Mouse (Mus musculus): ENCODE results near the gene Rab4a. TPM values are rescaled to one million over a fixed set of nuclear protein-coding genes. Genes with fewer than 3 reads are reported as not detected.

The Rab4a gene
- polyA plus RNA-seq, 1 experiment from 2014 or later = 68.9 TPM

DNA sequence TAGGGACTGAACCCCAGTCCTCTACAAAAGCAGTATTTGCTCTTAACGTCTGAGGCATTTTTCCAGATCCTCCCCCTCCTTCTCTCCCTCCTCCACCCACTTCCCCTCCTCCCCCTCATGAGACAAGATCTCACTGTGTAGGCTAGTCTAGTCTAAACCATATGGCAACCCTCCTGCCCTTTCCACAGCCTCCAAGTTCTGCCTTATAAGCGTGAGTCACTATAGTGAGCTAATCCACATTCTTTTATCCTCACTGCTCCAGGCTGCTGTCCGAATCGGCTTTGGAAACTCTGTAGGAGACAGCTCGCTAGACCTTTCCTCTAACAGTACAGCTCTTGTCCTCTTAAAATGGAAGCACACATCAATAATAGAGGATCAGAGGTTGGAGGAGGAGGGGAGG, 61.2 kb downstream of the Rab4a start:
- Histone ChIP-seq H3K9me3 (no peaks in the 10 kb centered on the region), H3K4me1 (peaks cover 9% of the 10 kb centered on the region), H3K36me3 (no peaks in the 10 kb centered on the region), H3K4me3 (no peak overlapping the region), H3K27ac (no peak overlapping the region), H3K27me3 (ENCODE audit: insufficient read depth, poor library complexity, severe bottlenecking) (peaks cover 20% of the 10 kb centered on the region; the same call in 1 of the 2 replicates)
- DNase-seq (ENCODE audit: low spot score) = no peak
- WGBS = 30% methylated on average over 5 of the region's 5 CpGs

DNA sequence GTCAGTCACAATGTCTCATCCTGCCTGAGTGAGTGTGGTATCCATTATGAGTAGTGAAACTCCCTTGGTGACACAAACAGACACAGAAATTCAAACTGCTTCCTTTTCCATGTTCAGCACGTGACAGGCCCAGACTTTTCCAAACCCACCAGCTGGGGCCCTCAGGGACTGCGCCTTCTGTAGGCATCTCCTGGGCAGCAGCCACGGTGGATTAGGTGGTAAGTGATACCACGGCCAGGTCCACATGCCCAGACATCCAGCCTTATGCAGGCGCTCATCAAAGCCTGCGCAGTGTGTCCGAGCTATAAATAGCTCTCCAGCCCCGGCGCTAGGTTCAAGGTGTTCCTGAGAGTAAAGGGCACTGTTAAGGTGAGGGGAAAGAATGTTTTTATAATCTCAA, 66.3 kb downstream of the Rab4a start:
- Histone ChIP-seq H3K4me3 (no peak overlapping the region), H3K27ac (no peak overlapping the region), H3K4me1 (peaks cover 22% of the 10 kb centered on the region), H3K27me3 (ENCODE audit: insufficient read depth, poor library complexity, severe bottlenecking) (no peaks in the 10 kb centered on the region), H3K36me3 (no peaks in the 10 kb centered on the region), H3K9me3 (no peaks in the 10 kb centered on the region)
- no peak for DNase-seq (ENCODE audit: low spot score)
- WGBS = 45% methylated on average over 9 of the region's 9 CpGs

DNA sequence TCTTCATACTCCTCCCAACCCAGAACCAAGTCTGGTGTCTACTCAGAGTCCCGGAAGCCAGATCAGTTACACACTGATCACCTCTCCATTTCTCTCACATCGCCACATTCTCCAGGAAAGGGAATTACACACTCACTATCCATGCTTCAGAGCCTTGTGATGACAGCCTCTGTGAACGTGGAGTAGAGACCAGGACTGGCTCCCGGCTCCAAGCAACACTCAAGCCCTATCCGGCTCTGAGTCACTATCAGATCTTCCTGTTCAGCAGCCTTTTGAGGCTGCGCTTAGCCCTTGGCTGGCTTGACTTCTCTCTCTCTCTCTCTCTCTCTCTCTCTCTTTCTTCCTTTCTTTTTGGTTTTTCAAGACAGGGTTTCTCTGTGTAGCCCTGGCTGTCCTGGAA, 67.6 kb downstream of the Rab4a start:
- Histone ChIP-seq H3K4me3 (no peak overlapping the region), H3K9me3 (no peaks in the 10 kb centered on the region), H3K27ac (peak overlapping the region; percentile 24; the same call in 1 of the 2 replicates), H3K4me1 (peaks cover 25% of the 10 kb centered on the region), H3K27me3 (ENCODE audit: insufficient read depth, poor library complexity, severe bottlenecking) (no peaks in the 10 kb centered on the region), H3K36me3 (no peaks in the 10 kb centered on the region)
- 39% methylated on average over 6 of the region's 6 CpGs for WGBS
- no peak for DNase-seq (ENCODE audit: low spot score)

DNA sequence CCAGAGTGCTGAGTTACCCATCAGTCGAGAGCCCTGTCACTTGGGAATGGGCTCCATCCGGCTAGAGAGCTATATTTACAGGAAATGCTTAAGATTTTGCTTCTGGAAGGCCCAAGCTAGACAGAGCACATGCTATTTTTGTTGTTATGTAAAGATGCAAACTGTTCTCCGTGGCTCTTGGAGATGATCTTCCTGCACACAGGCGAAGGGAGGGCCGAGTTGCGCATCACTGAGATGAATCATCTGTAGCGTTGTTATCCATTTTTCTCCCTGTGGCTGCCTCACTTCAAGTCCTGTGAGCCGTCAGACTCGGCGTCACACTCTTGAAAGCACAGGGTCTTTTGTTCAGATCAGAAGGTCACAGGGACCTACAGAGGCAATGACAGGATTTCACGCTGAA, 68.5 kb downstream of the Rab4a start:
- 71% methylated on average over 11 of the region's 11 CpGs for WGBS
- no peak overlapping the region for H3K4me3 ChIP-seq
- no peak for DNase-seq (ENCODE audit: low spot score)
- no peaks in the 10 kb centered on the region for H3K27me3 ChIP-seq (ENCODE audit: insufficient read depth, poor library complexity, severe bottlenecking)
- H3K27ac ChIP-seq = no peak overlapping the region
- no peaks in the 10 kb centered on the region for H3K9me3 ChIP-seq
- no peaks in the 10 kb centered on the region for H3K36me3 ChIP-seq
- H3K4me1 ChIP-seq = peaks cover 27% of the 10 kb centered on the region

GRCm38 (mm10) chr8:123877865-123878264, 72.1 kb downstream of the Rab4a start:
- Histone ChIP-seq H3K4me1 (peaks cover 26% of the 10 kb centered on the region), H3K27me3 (ENCODE audit: insufficient read depth, poor library complexity, severe bottlenecking) (0 out of 2 replicates have a peak, but pooled peaks cover 3% of the 10 kb centered on the region), H3K27ac (no peak overlapping the region), H3K36me3 (no peaks in the 10 kb centered on the region), H3K4me3 (no peak overlapping the region), H3K9me3 (no peaks in the 10 kb centered on the region)
- no peak for DNase-seq (ENCODE audit: low spot score)
- WGBS = 70% methylated on average over 2 of the region's 2 CpGs

DNA sequence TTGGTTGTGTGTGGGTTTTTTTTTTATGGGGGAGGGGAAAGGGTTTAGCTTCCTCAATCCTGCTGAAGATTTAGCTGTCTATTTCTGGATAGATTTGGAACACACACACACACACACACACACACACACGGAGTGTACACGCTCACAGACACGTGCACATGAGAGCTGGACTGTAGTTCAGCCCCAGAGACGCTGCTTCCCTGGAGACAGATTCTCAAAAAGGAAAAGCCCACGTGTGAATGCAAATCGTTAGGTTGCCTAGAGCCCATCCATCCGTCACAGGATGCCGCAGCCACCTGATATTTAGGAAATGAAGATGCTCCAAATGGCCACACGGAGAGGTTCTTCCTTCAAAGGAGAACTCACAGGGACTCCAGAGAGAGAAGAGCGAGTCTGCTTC, 74.5 kb downstream of the Rab4a start:
- H3K27me3 ChIP-seq (ENCODE audit: insufficient read depth, poor library complexity, severe bottlenecking) = peaks cover 24% of the 10 kb centered on the region; the same call in 1 of the 2 replicates
- WGBS = 71% methylated on average over 10 of the region's 10 CpGs
- H3K4me1 ChIP-seq = peaks cover 42% of the 10 kb centered on the region
- no peak overlapping the region for H3K27ac ChIP-seq
- no peak overlapping the region for H3K4me3 ChIP-seq
- no peak for DNase-seq (ENCODE audit: low spot score)
- H3K9me3 ChIP-seq = no peaks in the 10 kb centered on the region
- no peaks in the 10 kb centered on the region for H3K36me3 ChIP-seq

DNA sequence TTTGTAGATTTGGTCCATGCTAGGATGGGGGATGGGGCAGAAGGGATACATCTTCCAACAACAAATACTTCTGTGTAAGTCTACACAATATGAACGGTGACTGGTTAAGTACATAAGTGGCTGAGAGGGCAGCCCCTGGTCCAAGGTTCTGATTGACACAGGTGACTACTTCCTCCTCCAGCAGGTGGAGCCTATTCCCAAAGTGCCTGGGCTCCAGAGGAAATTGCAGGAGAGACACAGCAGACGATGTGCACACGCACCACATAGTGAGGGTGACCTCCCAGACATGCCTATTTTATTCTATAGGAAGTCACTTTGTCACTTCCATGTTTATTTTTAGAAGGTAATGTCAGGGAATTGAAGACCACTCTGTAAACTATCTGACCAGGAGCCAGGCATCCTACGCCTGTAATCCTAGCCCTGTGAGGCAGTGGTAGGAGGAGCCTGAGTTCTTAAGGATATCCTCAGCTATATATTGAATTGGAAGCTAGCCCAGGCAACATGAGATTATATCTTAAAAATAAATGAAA, 75.1 kb downstream of the Rab4a start:
- H3K36me3 ChIP-seq = no peaks in the 10 kb centered on the region
- DNase-seq (ENCODE audit: low spot score) = no peak
- WGBS = 35% methylated on average over 4 of the region's 4 CpGs

GRCm38 (mm10) chr8:123882412-123882811, 76.6 kb downstream of the Rab4a start:
- WGBS = 33% methylated on average over 2 of the region's 2 CpGs
- H3K9me3 ChIP-seq = no peaks in the 10 kb centered on the region

More for the DNA sequence above, 75.1 kb downstream of the Rab4a start:
- Histone ChIP-seq H3K4me1 (peaks cover 43% of the 10 kb centered on the region), H3K27me3 (ENCODE audit: insufficient read depth, poor library complexity, severe bottlenecking) (peaks cover 30% of the 10 kb centered on the region), H3K4me3 (no peak overlapping the region), H3K9me3 (no peaks in the 10 kb centered on the region), H3K27ac (no peak overlapping the region)

DNA sequence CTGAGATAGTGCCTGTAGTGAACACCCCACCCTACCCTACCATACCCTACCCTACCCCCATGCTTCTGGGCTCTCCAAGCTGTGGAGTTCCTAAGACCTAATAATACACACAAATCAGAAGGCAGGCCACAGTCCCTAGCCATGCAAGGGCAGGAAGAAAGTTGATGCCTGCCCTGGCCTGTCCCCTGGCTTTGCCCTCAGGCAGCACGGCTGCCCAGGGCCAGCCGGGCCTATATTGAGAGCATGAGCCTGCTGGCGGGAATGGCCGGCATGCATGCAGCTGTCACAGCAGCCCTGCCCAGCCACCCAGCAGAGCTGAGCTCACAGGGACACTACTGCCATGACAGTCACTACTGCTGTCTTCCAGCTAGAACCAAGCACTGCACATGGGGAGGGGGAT, 77.3 kb downstream of the Rab4a start:
- H3K27ac ChIP-seq = no peak overlapping the region
- H3K36me3 ChIP-seq = no peaks in the 10 kb centered on the region
- H3K4me3 ChIP-seq = no peak overlapping the region
- DNase-seq (ENCODE audit: low spot score) = no peak
- peaks cover 39% of the 10 kb centered on the region for H3K4me1 ChIP-seq
- 67% methylated on average over 4 of the region's 4 CpGs for WGBS
- peaks cover 41% of the 10 kb centered on the region for H3K27me3 ChIP-seq (ENCODE audit: insufficient read depth, poor library complexity, severe bottlenecking)
- H3K9me3 ChIP-seq = no peaks in the 10 kb centered on the region

More at GRCm38 (mm10) chr8:123882412-123882811, 76.6 kb downstream of the Rab4a start:
- H3K4me3 ChIP-seq = no peak overlapping the region
- H3K27ac ChIP-seq = no peak overlapping the region
- no peak for DNase-seq (ENCODE audit: low spot score)
- H3K36me3 ChIP-seq = no peaks in the 10 kb centered on the region
- peaks cover 40% of the 10 kb centered on the region for H3K27me3 ChIP-seq (ENCODE audit: insufficient read depth, poor library complexity, severe bottlenecking)
- H3K4me1 ChIP-seq = peaks cover 39% of the 10 kb centered on the region

Other genes with a start within 250 kb of the Rab4a start
- 13.0 and 16.7 TPM in 2 replicates for gene Rhou, start 152.1 kb upstream of the Rab4a start, polyA plus RNA-seq (2016; fragmentation: Nextera tagmentation; extraction: Ambion mirVana)
- 3.7 and 4.0 TPM in 2 replicates for gene Ccsap, start 54.2 kb downstream of the Rab4a start, polyA plus RNA-seq (2016; fragmentation: Nextera tagmentation; extraction: Ambion mirVana)
- 630 and 944 TPM in 2 replicates for gene Acta1, start 88.8 kb downstream of the Rab4a start, polyA plus RNA-seq (2016; fragmentation: Nextera tagmentation; extraction: Ambion mirVana)
- gene Nup133, start 143.3 kb downstream of the Rab4a start, polyA plus RNA-seq (2016; fragmentation: Nextera tagmentation; extraction: Ambion mirVana) = 34.1 and 37.8 TPM in 2 replicates
- 41.6 and 47.7 TPM in 2 replicates for gene Abcb10, start 177.1 kb downstream of the Rab4a start, polyA plus RNA-seq (2016; fragmentation: Nextera tagmentation; extraction: Ambion mirVana)
- gene Taf5l, start 215.4 kb downstream of the Rab4a start, polyA plus RNA-seq (2016; fragmentation: Nextera tagmentation; extraction: Ambion mirVana) = 37.4 and 40.4 TPM in 2 replicates
- gene Urb2, start 215.5 kb downstream of the Rab4a start, polyA plus RNA-seq (2016; fragmentation: Nextera tagmentation; extraction: Ambion mirVana) = 6.1 and 6.9 TPM in 2 replicates